Mouse (Mus musculus): ENCODE measurements at regions not wholly inside any gene's neighbourhood (a gene's known extent, or its start where the extent isn't known, plus 50 kb on each side); places are given as distances from the start of the nearest gene placed in this dataset.

DNA sequence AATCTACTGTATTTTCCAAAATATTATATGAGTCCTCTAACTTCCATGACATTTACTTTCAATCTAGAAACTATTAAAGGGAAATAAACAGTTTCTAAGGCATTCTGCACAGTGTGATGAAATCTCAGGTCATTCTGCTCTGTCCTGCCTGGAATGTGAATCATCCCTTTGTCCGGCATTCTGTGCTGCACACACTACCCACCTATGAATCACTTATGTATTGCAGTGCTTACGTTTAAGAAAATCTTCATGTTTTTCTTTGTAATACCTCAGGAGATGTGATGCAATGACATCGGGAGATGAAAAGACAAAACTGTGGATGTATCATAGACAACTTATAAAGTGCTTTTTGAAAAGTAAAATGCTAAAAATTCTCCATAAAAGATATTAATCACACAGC, 106.0 kb upstream of the Rgs1 start:
- Histone ChIP-seq H3K4me1 (ENCODE audit: control insufficient read depth in 1 of 2, insufficient read depth in 2 of 2, low read length in 2 of 2) (no peaks in the 10 kb centered on the region), H3K9me3 (replicated peaks; ENCODE audit: insufficient read depth, low read length) (no peaks in the 10 kb centered on the region), H3K27ac (ENCODE audit: control insufficient read depth, low read depth, low read length) (no peak overlapping the region), H3K36me3 (ENCODE audit: control insufficient read depth in 1 of 2, insufficient read depth in 2 of 2, low read length in 2 of 2) (no peaks in the 10 kb centered on the region), H3K27me3 (ENCODE audit: control insufficient read depth in 1 of 2, insufficient read depth in 2 of 2, low read length in 2 of 2) (no peaks in the 10 kb centered on the region), H3K79me2 (ENCODE audit: control insufficient read depth, insufficient read depth, low read length, poor library complexity) (no peaks in the 10 kb centered on the region), H3K4me3 (ENCODE audit: control insufficient read depth in 1 of 2, insufficient read depth in 1 of 2, low read depth in 2 of 2, low read length in 2 of 2) (no peak overlapping the region), H3K9ac (ENCODE audit: control insufficient read depth, low read depth, low read length, poor library complexity, severe bottlenecking) (no peak overlapping the region)
- TF ChIP-seq RCOR1 (IDR thresholded peaks at IDR 0.05; ENCODE audit: low read depth, low read length) (no peak), ELF1 (IDR thresholded peaks at IDR 0.05; ENCODE audit: low read depth, low read length) (no peak), ZC3H11A (IDR thresholded peaks at IDR 0.05; ENCODE audit: low read depth, low read length) (no peak), NRF1 (IDR thresholded peaks at IDR 0.05; ENCODE audit: insufficient read depth, low read depth, low read length, poor library complexity, severe bottlenecking) (no peak), MAX (IDR thresholded peaks at IDR 0.05; ENCODE audit: low read length) (no peak), MEF2A (IDR thresholded peaks at IDR 0.05; ENCODE audit: extremely low read depth, insufficient replicate concordance, low read depth, low read length, poor library complexity, severe bottlenecking) (no peak), POLR2AphosphoS5 (IDR thresholded peaks at IDR 0.05; ENCODE audit: borderline replicate concordance, low read depth, low read length) (no peak), CTCF (IDR thresholded peaks at IDR 0.05 in 2 of 3, conservative IDR thresholded peaks at IDR 0.05 in 1 of 3; ENCODE audit: control insufficient read depth in 1 of 3, insufficient read depth in 1 of 3, low read depth in 2 of 3, low read length in 3 of 3, poor library complexity in 1 of 3, severe bottlenecking in 1 of 3) (no peak), BHLHE40 (IDR thresholded peaks at IDR 0.05; ENCODE audit: borderline replicate concordance, low read depth, low read length) (no peak), MXI1 (IDR thresholded peaks at IDR 0.05; ENCODE audit: low read depth, low read length) (no peak), NELFE (IDR thresholded peaks at IDR 0.05; ENCODE audit: low read depth, low read length) (no peak), USF2 (IDR thresholded peaks at IDR 0.05; ENCODE audit: borderline replicate concordance in 1 of 2, insufficient read depth in 1 of 2, low read depth in 1 of 2, low read length in 2 of 2) (no peak), SIN3A (IDR thresholded peaks at IDR 0.05; ENCODE audit: low read length) (no peak), ZNF384 (IDR thresholded peaks at IDR 0.05; ENCODE audit: low read depth, low read length) (no peak), TBP (IDR thresholded peaks at IDR 0.05; ENCODE audit: low read depth, low read length) (no peak)
- DNase-seq (ENCODE audit: low read depth, low spot score), result no peak

DNA sequence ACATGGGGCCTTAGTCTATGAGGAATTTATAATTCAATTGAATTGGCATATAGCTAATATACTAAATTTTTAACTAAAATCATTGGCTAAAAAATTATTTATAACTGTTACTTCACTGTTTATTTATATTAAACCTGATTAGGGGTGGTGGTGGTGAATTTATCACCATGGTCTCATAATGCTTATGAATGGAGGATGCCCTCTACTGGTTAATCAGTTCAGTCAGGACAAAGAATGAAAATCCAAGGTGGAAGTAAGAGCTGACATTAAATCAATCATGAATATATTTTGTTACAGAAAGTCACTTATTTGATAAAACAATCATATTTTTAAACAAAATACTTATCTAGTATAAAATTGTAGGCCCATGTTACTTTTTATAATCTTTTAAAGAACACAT, 104.3 kb upstream of the Rgs1 start:
- peak; percentile 48 for DNase-seq (ENCODE audit: low read depth, low spot score)

More for the DNA sequence above, 104.3 kb upstream of the Rgs1 start:
- H3K9me3 ChIP-seq (replicated peaks; ENCODE audit: insufficient read depth, low read length), result no peaks in the 10 kb centered on the region
- peak in 1 of 3 experiments; percentile 78; a peak in 2 of 6 replicates for TF ChIP-seq CTCF (IDR thresholded peaks at IDR 0.05 in 2 of 3, conservative IDR thresholded peaks at IDR 0.05 in 1 of 3; ENCODE audit: control insufficient read depth in 1 of 3, insufficient read depth in 1 of 3, low read depth in 2 of 3, low read length in 3 of 3, poor library complexity in 1 of 3, severe bottlenecking in 1 of 3)
- TF ChIP-seq SMC3 (IDR thresholded peaks at IDR 0.05; ENCODE audit: low read depth, low read length), result peak; percentile 96
- no peak for TF ChIP-seq ZKSCAN1 (IDR thresholded peaks at IDR 0.05; ENCODE audit: low read depth, low read length)
- TF ChIP-seq RAD21 (IDR thresholded peaks at IDR 0.05; ENCODE audit: low read depth, low read length), result peak; percentile 87
- TF ChIP-seq MXI1 (IDR thresholded peaks at IDR 0.05; ENCODE audit: low read depth, low read length), result no peak
- TF ChIP-seq SIN3A (IDR thresholded peaks at IDR 0.05; ENCODE audit: low read length), result no peak
- TF ChIP-seq EP300 (IDR thresholded peaks at IDR 0.05; ENCODE audit: low read depth in 1 of 2, low read length in 2 of 2), result no peak
- TF ChIP-seq ZC3H11A (IDR thresholded peaks at IDR 0.05; ENCODE audit: low read depth, low read length), result peak; percentile 91
- no peak overlapping the region for H3K4me3 ChIP-seq (ENCODE audit: control insufficient read depth in 1 of 2, insufficient read depth in 1 of 2, low read depth in 2 of 2, low read length in 2 of 2)
- no peaks in the 10 kb centered on the region for H3K36me3 ChIP-seq (ENCODE audit: control insufficient read depth in 1 of 2, insufficient read depth in 2 of 2, low read length in 2 of 2)
- H3K4me1 ChIP-seq (ENCODE audit: control insufficient read depth in 1 of 2, insufficient read depth in 2 of 2, low read length in 2 of 2), result no peaks in the 10 kb centered on the region
- no peak overlapping the region for H3K9ac ChIP-seq (ENCODE audit: control insufficient read depth, low read depth, low read length, poor library complexity, severe bottlenecking)
- no peaks in the 10 kb centered on the region for H3K79me2 ChIP-seq (ENCODE audit: control insufficient read depth, insufficient read depth, low read length, poor library complexity)
- H3K27me3 ChIP-seq (ENCODE audit: control insufficient read depth in 1 of 2, insufficient read depth in 2 of 2, low read length in 2 of 2), result no peaks in the 10 kb centered on the region
- H3K27ac ChIP-seq (ENCODE audit: control insufficient read depth, low read depth, low read length), result no peak overlapping the region

Data from MEL (cell line).